Mouse (Mus musculus) embryonic facial prominence, embryonic 12.5 days (tissue): ENCODE results near the gene Taf11. TPM values are rescaled to one million over a fixed set of nuclear protein-coding genes. Genes with fewer than 3 reads are reported as not detected.

Experiments used
- ATAC-seq: fragments of 200-750 bp; cut with Nextera tagmentation; 2 replicates; pipeline ENCODE4 v1.8.0; 2017; ENCODE audit not compliant: insufficient number of reproducible peaks, insufficient read depth, low FRiP score, low TSS enrichment
- H3K27ac ChIP-seq: fragments of 300-500 bp; sonication (generic); 2 replicates; pipeline ENCODE4 v1.5.1; 2016; ENCODE audit warnings: mild to moderate bottlenecking
- H3K27me3 ChIP-seq: fragments of 300-500 bp; sonication (generic); 2 replicates; pipeline ENCODE4 v1.6.1; 2016; ENCODE audit warnings: mild to moderate bottlenecking, moderate library complexity
- H3K36me3 ChIP-seq: fragments of 300-500 bp; sonication (generic); 2 replicates; pipeline ENCODE4 v1.6.1; 2016; ENCODE audit warnings: mild to moderate bottlenecking
- H3K4me1 ChIP-seq: fragments of 300-500 bp; sonication (generic); 2 replicates; pipeline ENCODE4 v1.6.1; 2016
- H3K4me2 ChIP-seq: fragments of 300-500 bp; sonication (generic); replicated peaks from 2 replicates; pipeline ENCODE4 v1.6.1; 2016; ENCODE audit warnings: mild to moderate bottlenecking, moderate library complexity
- H3K4me3 ChIP-seq: fragments of 300-500 bp; sonication (generic); 2 replicates; pipeline ENCODE4 v1.5.1; 2016; ENCODE audit warnings: mild to moderate bottlenecking
- H3K9ac ChIP-seq: fragments of 300-500 bp; sonication (generic); 2 replicates; pipeline ENCODE4 v1.6.1; 2016; ENCODE audit warnings: mild to moderate bottlenecking, moderate library complexity
- H3K9me3 ChIP-seq: fragments of 300-500 bp; sonication (generic); 2 replicates; pipeline ENCODE4 v1.6.1; 2016; ENCODE audit warnings: mild to moderate bottlenecking, moderate library complexity
- WGBS: fragments of 180-500 bp; shearing (Covaris S2); methylation state at CpG from one replicate; pipeline ENCODE4 v1.1.7; 2016; 5-methylcytosine and 5-hydroxymethylcytosine counted together
- polyA plus RNA-seq: library from polyadenylated mRNA; unstranded; fragments of >200 nt; fragmentation: Nextera tagmentation; extraction: Ambion mirVana; gene quantifications from 2 replicates; pipeline ENCODE4 v1.2.1, GENCODE M21; 2016

The Taf11 gene
- polyA plus RNA-seq, 1 experiment from 2014 or later: 104 TPM

- Histone ChIP-seq H3K36me3 (peaks cover 15% of the 10 kb centered on the region), H3K4me3 (no peak overlapping the region), H3K27me3 (no peaks in the 10 kb centered on the region), H3K4me1 (no peaks in the 10 kb centered on the region; the same call in 1 of the 2 replicates), H3K9me3 (no peaks in the 10 kb centered on the region), H3K27ac (no peak overlapping the region), H3K4me2 (no peak overlapping the region), H3K9ac (no peak overlapping the region)
- 83% methylated on average over 3 of the region's 3 CpGs for WGBS
- ATAC-seq: no peak
Observed at GRCm38 (mm10) chr17:27873583-27873982, 36.1 kb downstream of the Taf11 start.

GRCm38 (mm10) chr17:27871851-27872250 lies 37.8 kb downstream of the Taf11 start:
- ATAC-seq: no peak
- Histone ChIP-seq H3K27ac (no peak overlapping the region), H3K36me3 (peaks cover 6% of the 10 kb centered on the region), H3K27me3 (no peaks in the 10 kb centered on the region), H3K4me3 (no peak overlapping the region), H3K9ac (no peak overlapping the region), H3K4me1 (no peaks in the 10 kb centered on the region; the same call in 1 of the 2 replicates), H3K9me3 (no peaks in the 10 kb centered on the region), H3K4me2 (no peak overlapping the region)
- 95% methylated on average over 3 of the region's 3 CpGs for WGBS

GRCm38 (mm10) chr17:27866737-27867136 lies 42.9 kb downstream of the Taf11 start:
- no peak overlapping the region for H3K27ac ChIP-seq
- H3K27me3 ChIP-seq: no peaks in the 10 kb centered on the region
- no peaks in the 10 kb centered on the region for H3K4me1 ChIP-seq
- no peak overlapping the region for H3K4me2 ChIP-seq
- no peaks in the 10 kb centered on the region for H3K9me3 ChIP-seq
- WGBS: 88% methylated on average over 4 of the region's 4 CpGs
- H3K36me3 ChIP-seq: peaks cover 6% of the 10 kb centered on the region; the same call in 1 of the 2 replicates
- no peak overlapping the region for H3K4me3 ChIP-seq
- ATAC-seq: no peak
- no peak overlapping the region for H3K9ac ChIP-seq

GRCm38 (mm10) chr17:27865461-27865860 lies 44.2 kb downstream of the Taf11 start:
- Histone ChIP-seq H3K4me2 (no peak overlapping the region), H3K27me3 (no peaks in the 10 kb centered on the region), H3K4me3 (no peak overlapping the region), H3K9me3 (no peaks in the 10 kb centered on the region), H3K27ac (no peak overlapping the region), H3K36me3 (peaks cover 6% of the 10 kb centered on the region; the same call in 1 of the 2 replicates), H3K4me1 (no peaks in the 10 kb centered on the region), H3K9ac (no peak overlapping the region)
- 83% methylated on average over 2 of the region's 2 CpGs for WGBS
- no peak for ATAC-seq

GRCm38 (mm10) chr17:27859131-27859530 lies 50.5 kb downstream of the Taf11 start:
- Histone ChIP-seq H3K4me2 (no peak overlapping the region), H3K27me3 (no peaks in the 10 kb centered on the region), H3K9ac (no peak overlapping the region), H3K27ac (no peak overlapping the region), H3K4me1 (peaks cover 16% of the 10 kb centered on the region), H3K36me3 (peaks cover 5% of the 10 kb centered on the region), H3K9me3 (no peaks in the 10 kb centered on the region), H3K4me3 (no peak overlapping the region)
- no peak for ATAC-seq
- 42% methylated on average over 2 of the region's 2 CpGs for WGBS

GRCm38 (mm10) chr17:27857649-27858475 lies 51.8 kb downstream of the Taf11 start:
- ATAC-seq: no peak
- H3K36me3 ChIP-seq: peaks cover 16% of the 10 kb centered on the region
- WGBS: 55% methylated on average over 11 of the region's 11 CpGs
- H3K4me1 ChIP-seq: peaks cover 16% of the 10 kb centered on the region
- no peak overlapping the region for H3K27ac ChIP-seq
- H3K4me3 ChIP-seq: peak overlapping the region; percentile 93
- peak overlapping the region; percentile 84 for H3K4me2 ChIP-seq
- peak overlapping the region; percentile 92 for H3K9ac ChIP-seq
- no peaks in the 10 kb centered on the region for H3K27me3 ChIP-seq
- H3K9me3 ChIP-seq: no peaks in the 10 kb centered on the region

GRCm38 (mm10) chr17:27856798-27857648 lies 52.6 kb downstream of the Taf11 start:
- no peaks in the 10 kb centered on the region for H3K9me3 ChIP-seq
- H3K36me3 ChIP-seq: peaks cover 24% of the 10 kb centered on the region
- peak overlapping the region; percentile 78 for H3K27ac ChIP-seq
- ATAC-seq: peak; percentile 36; the same call in 1 of the 2 replicates
- H3K4me1 ChIP-seq: peaks cover 16% of the 10 kb centered on the region
- H3K9ac ChIP-seq: peak overlapping the region; percentile 92
- no peaks in the 10 kb centered on the region for H3K27me3 ChIP-seq
- peak overlapping the region; percentile 84 for H3K4me2 ChIP-seq
- peak overlapping the region; percentile 93 for H3K4me3 ChIP-seq
- 2% methylated on average over 51 of the region's 52 CpGs for WGBS

- ATAC-seq: peak; percentile 75
- H3K27me3 ChIP-seq: no peaks in the 10 kb centered on the region
- peak within 1 kb of the TSS; percentile 78 for H3K27ac ChIP-seq
- peak within 1 kb of the TSS; percentile 92 for H3K9ac ChIP-seq
- H3K4me2 ChIP-seq: peak within 1 kb of the TSS; percentile 84
- H3K36me3 ChIP-seq: peaks cover 28% of the 10 kb centered on the region
- H3K4me3 ChIP-seq: peak within 1 kb of the TSS; percentile 93
- WGBS: under 1% methylated on average over 52 of the region's 54 CpGs
- peaks cover 16% of the 10 kb centered on the region for H3K4me1 ChIP-seq
- no peaks in the 10 kb centered on the region for H3K9me3 ChIP-seq
Observed at GRCm38 (mm10) chr17:27856265-27856797, 53.3 kb downstream of the Taf11 start, which contains the start of gene Uhrf1bp1. TSS of gene Uhrf1bp1 (plus strand) at chr17:27856441.

Other genes with a start within 250 kb of the Taf11 start
- gene Spdef, start 180.9 kb downstream of the Taf11 start, polyA plus RNA-seq: 0.40 and 0.71 TPM in 2 replicates
- gene D17Wsu92e, start 89.2 kb downstream of the Taf11 start, polyA plus RNA-seq: 17.9 and 18.9 TPM in 2 replicates
- gene Snrpc, start 71.7 kb downstream of the Taf11 start, polyA plus RNA-seq: 348 and 358 TPM in 2 replicates
- gene Uhrf1bp1, start 53.4 kb downstream of the Taf11 start, polyA plus RNA-seq: 9.2 and 10.1 TPM in 2 replicates
- 22.5 and 23.1 TPM in 2 replicates for gene Anks1, start 538 bp downstream of the Taf11 start, polyA plus RNA-seq
- 1.7 and 1.9 TPM in 2 replicates for gene Tcp11, start 170.8 kb upstream of the Taf11 start, polyA plus RNA-seq
- 10.8 TPM in 2 replicates for gene Scube3, start 232.3 kb upstream of the Taf11 start, polyA plus RNA-seq